Mouse (Mus musculus) CD8-positive naive resting alpha-beta T cell, adult 2 months (primary cell): Measurements from ENCODE around the gene Camkmt.

Experiments used
- DNase-seq, 2 experiments: peaks; one replicate each; pipeline ENCODE4 v3.0.0; 2022; ENCODE audit warnings: low read depth in 2 of 2, low spot score in 2 of 2

Camkmt gene

GRCm38 (mm10) chr17:85489488-85489980 lies 399.2 kb downstream of the Camkmt start:
- no peak for DNase-seq

- no peak for DNase-seq
These were observed 401.1 kb downstream of the Camkmt start for GRCm38 (mm10) chr17:85491491-85491890.

- DNase-seq: no peak
These were observed 403.2 kb downstream of the Camkmt start for GRCm38 (mm10) chr17:85493521-85493920.

- no peak for DNase-seq
These were observed 404.8 kb downstream of the Camkmt start for GRCm38 (mm10) chr17:85495012-85495754.

DNA sequence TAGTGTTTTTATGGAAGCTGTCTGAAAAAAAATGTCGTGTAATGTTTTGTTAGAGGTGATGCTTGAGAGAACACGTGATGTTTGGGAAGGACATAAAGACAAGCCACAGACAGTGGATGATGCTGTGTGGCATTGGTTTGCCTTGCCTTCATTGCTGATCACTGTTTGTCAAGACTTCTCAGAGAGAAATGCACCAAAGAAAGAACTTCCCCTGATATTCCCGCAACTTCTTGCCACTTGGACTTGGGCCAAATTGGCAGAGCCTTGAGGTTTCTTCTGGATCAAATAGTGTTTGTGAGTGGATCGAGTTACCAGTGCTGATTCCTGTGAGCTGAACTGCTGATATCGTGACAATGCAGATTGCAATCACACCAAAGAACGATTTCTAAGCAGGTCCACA lies 405.5 kb downstream of the Camkmt start:
- no peak for DNase-seq

- no peak for DNase-seq
These were observed 414.5 kb downstream of the Camkmt start for GRCm38 (mm10) chr17:85504888-85505287.

- no peak for DNase-seq
These were observed 416.1 kb downstream of the Camkmt start for GRCm38 (mm10) chr17:85506206-85507088.

DNA sequence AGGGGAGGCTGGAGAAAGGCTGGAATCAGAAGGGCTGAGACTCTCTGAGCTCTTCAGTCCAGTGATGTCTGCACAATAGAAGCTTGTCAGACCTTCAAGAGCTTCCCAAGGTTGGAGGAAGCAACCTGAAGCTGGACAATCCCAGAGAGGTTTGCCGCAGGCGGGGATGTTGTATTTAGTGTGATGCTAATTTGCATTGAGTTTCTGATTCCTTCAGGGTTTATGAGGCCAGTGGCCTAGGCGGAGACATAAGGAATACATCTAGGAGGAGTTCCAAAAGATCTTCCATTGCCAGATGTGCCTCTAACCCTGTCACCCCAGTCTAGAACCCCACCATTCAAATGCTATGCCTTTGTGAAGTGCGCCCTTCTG lies 416.7 kb downstream of the Camkmt start:
- DNase-seq: no peak
